Mouse (Mus musculus) thymus, adult 2 months (tissue): ENCODE measurements at regions not wholly inside any gene's neighbourhood (a gene's known extent, or its start where the extent isn't known, plus 50 kb on each side); places are given as distances from the start of the nearest gene placed in this dataset.
A peak's percentile ranks its signal among the peaks of the same experiment; 100 is the strongest.

Experiments
- DNase-seq: peaks from one replicate; pipeline ENCODE4 v3.0.0; 2021
- H3K27ac ChIP-seq: fragments of 200-500 bp; 2 replicates; pipeline ENCODE4 v1.5.1; 2012; ENCODE audit warnings: low read length, control low read depth; ENCODE audit not compliant: control insufficient read depth, insufficient read depth
- H3K27me3 ChIP-seq: fragments of 200-500 bp; 2 replicates; pipeline ENCODE4 v1.6.1; 2012; ENCODE audit warnings: mild to moderate bottlenecking, low read length, moderate library complexity, mixed read lengths; ENCODE audit not compliant: control insufficient read depth, insufficient read depth
- H3K36me3 ChIP-seq: fragments of 200-500 bp; 2 replicates; pipeline ENCODE4 v1.6.1; 2012; ENCODE audit warnings: mild to moderate bottlenecking, low read length, moderate library complexity; ENCODE audit not compliant: control insufficient read depth, insufficient read depth
- H3K4me1 ChIP-seq: fragments of 200-500 bp; replicated peaks from 2 replicates; pipeline ENCODE4 v1.6.1; 2012; ENCODE audit warnings: low read length; ENCODE audit not compliant: control insufficient read depth, insufficient read depth
- H3K4me3 ChIP-seq: fragments of 200-500 bp; 2 replicates; pipeline ENCODE4 v1.5.1; 2012; ENCODE audit warnings: mild to moderate bottlenecking, low read length, control low read depth, moderate library complexity; ENCODE audit not compliant: control insufficient read depth, insufficient read depth
- CTCF ChIP-seq: fragments of 200-500 bp; IDR thresholded peaks from 2 replicates; pipeline ENCODE4 v1.5.1; 2012; ENCODE audit warnings: mild to moderate bottlenecking, control low read depth, low read length, moderate library complexity, borderline replicate concordance; ENCODE audit not compliant: control insufficient read depth, poor library complexity, insufficient read depth; ENCODE audit errors: extremely low read depth
- POLR2A ChIP-seq: fragments of 200-500 bp; IDR thresholded peaks from 2 replicates; pipeline ENCODE4 v1.6.1; 2012; ENCODE audit warnings: mild to moderate bottlenecking, low read length, control low read depth, moderate library complexity; ENCODE audit not compliant: control insufficient read depth, poor library complexity, insufficient read depth; ENCODE audit errors: extremely low read depth
- WGBS: fragments of 180-500 bp; shearing (Covaris S2); methylation state at CpG from one replicate; pipeline ENCODE4 v1.1.7; 2018; 5-methylcytosine and 5-hydroxymethylcytosine counted together

GRCm38 (mm10) chr15:6080714-6081635 lies 218.6 kb upstream of the Dab2 start:
- WGBS: 57% methylated on average over 8 of the region's 8 CpGs
- peak; percentile 37 for DNase-seq
- TF ChIP-seq POLR2A: no peak
- no peak for TF ChIP-seq CTCF

GRCm38 (mm10) chr15:6087208-6087607 lies 212.4 kb upstream of the Dab2 start:
- DNase-seq: no peak
- H3K36me3 ChIP-seq: no peaks in the 10 kb centered on the region
- 94% methylated on average over 3 of the region's 3 CpGs for WGBS
- TF ChIP-seq CTCF (no peak), POLR2A (no peak)
- H3K27me3 ChIP-seq: no peaks in the 10 kb centered on the region
- no peak overlapping the region for H3K4me3 ChIP-seq
- H3K27ac ChIP-seq: no peak overlapping the region
- H3K4me1 ChIP-seq: no peaks in the 10 kb centered on the region

More at GRCm38 (mm10) chr15:6080714-6081635, 218.6 kb upstream of the Dab2 start:
- Histone ChIP-seq H3K4me3 (no peak overlapping the region), H3K36me3 (no peaks in the 10 kb centered on the region), H3K4me1 (no peaks in the 10 kb centered on the region), H3K27me3 (no peaks in the 10 kb centered on the region), H3K27ac (no peak overlapping the region)

- no peaks in the 10 kb centered on the region for H3K36me3 ChIP-seq
- WGBS: 95% methylated on average over 4 of the region's 4 CpGs
- no peak overlapping the region for H3K27ac ChIP-seq
- no peaks in the 10 kb centered on the region for H3K27me3 ChIP-seq
- no peak for TF ChIP-seq CTCF
- no peak for DNase-seq
- no peak overlapping the region for H3K4me3 ChIP-seq
- H3K4me1 ChIP-seq: no peaks in the 10 kb centered on the region
Observed at GRCm38 (mm10) chr15:6088498-6088897, 211.1 kb upstream of the Dab2 start.

- Histone ChIP-seq H3K27me3 (no peaks in the 10 kb centered on the region), H3K27ac (no peak overlapping the region), H3K4me1 (no peaks in the 10 kb centered on the region), H3K36me3 (no peaks in the 10 kb centered on the region), H3K4me3 (no peak overlapping the region)
- WGBS: 98% methylated on average over 3 of the region's 3 CpGs
- DNase-seq: no peak
- TF ChIP-seq CTCF (no peak), POLR2A (no peak)
Observed at GRCm38 (mm10) chr15:6129697-6130096, 169.9 kb upstream of the Dab2 start.

GRCm38 (mm10) chr15:6132216-6132615 lies 167.4 kb upstream of the Dab2 start:
- DNase-seq: no peak
- no peaks in the 10 kb centered on the region for H3K36me3 ChIP-seq
- H3K27ac ChIP-seq: no peak overlapping the region
- H3K4me3 ChIP-seq: no peak overlapping the region
- no peaks in the 10 kb centered on the region for H3K4me1 ChIP-seq
- no peaks in the 10 kb centered on the region for H3K27me3 ChIP-seq
- TF ChIP-seq CTCF: no peak
- no peak for TF ChIP-seq POLR2A

- no peak for DNase-seq
- Histone ChIP-seq H3K4me1 (no peaks in the 10 kb centered on the region), H3K4me3 (no peak overlapping the region), H3K36me3 (no peaks in the 10 kb centered on the region), H3K27me3 (no peaks in the 10 kb centered on the region), H3K27ac (no peak overlapping the region)
- WGBS: 91% methylated on average over 2 of the region's 2 CpGs
- TF ChIP-seq CTCF: no peak
- no peak for TF ChIP-seq POLR2A
Observed at GRCm38 (mm10) chr15:6145071-6145470, 154.5 kb upstream of the Dab2 start.
